Mouse (Mus musculus) bone marrow macrophage, adult 2 months (primary cell): ENCODE results near the gene Abtb2.

Experiments
- CTCF ChIP-seq: IDR thresholded peaks from 2 replicates; pipeline ENCODE4 v1.5.1; 2012; ENCODE audit warnings: low read depth, mild to moderate bottlenecking, low read length, moderate library complexity
- POLR2A ChIP-seq: IDR thresholded peaks from 2 replicates; pipeline ENCODE4 v1.6.1; 2012; ENCODE audit warnings: mild to moderate bottlenecking, low read depth, low read length, borderline replicate concordance

DNA sequence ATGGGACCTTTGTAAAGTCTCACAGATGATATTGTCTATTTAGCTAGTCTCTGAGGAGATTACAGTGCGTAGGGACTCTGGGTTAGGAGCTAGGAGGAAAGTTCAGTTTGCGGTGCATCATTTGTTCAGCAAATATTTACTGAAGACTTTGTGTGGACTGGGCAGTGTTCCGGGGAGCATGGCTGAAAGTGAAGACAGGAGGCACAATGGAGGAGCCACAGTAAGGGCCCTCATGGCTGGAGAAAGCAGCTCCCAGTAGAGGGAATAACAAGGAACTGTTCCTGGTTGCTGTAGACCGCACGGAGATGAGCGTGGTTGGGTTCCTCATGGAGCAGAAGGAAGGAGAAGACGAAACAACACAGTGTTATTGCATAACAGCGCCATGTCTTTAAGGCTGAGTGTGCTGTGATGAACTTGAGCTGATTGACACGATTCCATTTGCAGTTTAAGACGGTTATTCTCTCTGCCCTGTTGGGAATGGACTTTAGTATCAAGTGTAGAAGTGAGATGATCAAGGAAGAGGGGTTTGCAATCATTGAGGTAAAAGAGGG is 12.6 kb downstream of the Abtb2 start:
- no peak for TF ChIP-seq CTCF
- no peak for TF ChIP-seq POLR2A
